ENCODE assay signal across 8 mouse cellular contexts in the genomic region with DNA sequence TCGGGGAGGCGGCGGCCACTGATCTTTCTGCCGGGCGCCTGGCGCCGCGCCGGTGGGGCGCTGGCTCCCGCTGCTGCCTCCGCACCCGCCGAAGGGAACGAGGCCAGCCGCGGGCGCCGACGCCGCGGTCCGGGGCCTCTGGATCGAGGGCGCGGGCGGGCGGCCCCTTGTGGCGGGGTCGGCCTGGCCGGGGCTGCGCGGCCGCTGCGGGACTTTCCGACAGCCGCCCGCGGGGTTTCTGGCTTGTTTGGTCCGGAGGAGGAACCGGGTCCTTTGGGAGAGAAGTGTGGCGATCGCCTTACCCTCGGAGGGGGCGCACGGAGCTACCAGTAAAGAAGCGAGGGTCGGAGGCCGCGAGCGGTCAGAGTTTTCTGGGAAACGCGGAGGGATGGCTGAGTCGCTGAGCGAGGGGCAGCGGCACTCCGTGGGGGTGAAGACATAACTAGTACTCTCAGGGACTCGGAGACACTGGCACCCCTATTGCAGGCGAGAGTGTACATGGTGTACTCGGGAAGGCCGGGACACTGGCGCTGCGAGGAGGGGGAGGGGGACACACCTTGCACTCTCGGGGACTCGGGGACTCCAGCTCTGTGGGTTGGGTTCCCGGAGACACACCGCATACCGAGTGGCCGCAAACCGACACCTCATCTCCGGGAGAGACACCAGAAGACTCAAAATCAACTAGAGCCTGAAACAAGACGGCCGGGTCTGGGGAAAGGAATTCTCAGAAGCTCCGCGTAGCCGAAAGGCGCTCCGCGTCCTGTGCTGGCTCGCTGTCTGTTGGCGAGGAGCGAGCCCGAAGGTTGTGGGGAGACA. TPM values are rescaled to one million over a fixed set of nuclear protein-coding genes. Genes with fewer than 3 reads are reported as not detected.
DNase-seq lines count a peak whose midpoint lies in the region; ATAC-seq and TF ChIP-seq lines count a peak whose summit lies in the region.

No protein-coding gene starts in this region.

- no peaks in the 10 kb centered on the region for H3K9me3 ChIP-seq in heart, embryonic 11.5 days (replicated peaks; ENCODE audit: control insufficient read depth, low read length)
- no peaks in the 10 kb centered on the region for H3K9me3 ChIP-seq in kidney, embryonic 16.5 days (ENCODE audit: low read length)
- H3K9me3 ChIP-seq in liver, embryonic 12.5 days (replicated peaks): no peaks in the 10 kb centered on the region

- WGBS in heart, embryonic 11.5 days (ENCODE audit: insufficient replicate concordance): under 1% methylated on average over 78 of the region's 83 CpGs
- WGBS in kidney, embryonic 16.5 days: under 1% methylated on average over 78 of the region's 83 CpGs
- under 1% methylated on average over 83 of the region's 83 CpGs for WGBS in liver, embryonic 12.5 days (ENCODE audit: insufficient replicate concordance)

- peak overlapping the region; percentile 84 for H3K4me3 ChIP-seq in heart, embryonic 11.5 days (ENCODE audit: low read depth, low read length)
- peak overlapping the region; percentile 78 for H3K4me3 ChIP-seq in kidney, embryonic 16.5 days (ENCODE audit: low read length)
- peak overlapping the region; percentile 98 for H3K4me3 ChIP-seq in liver, embryonic 12.5 days
- peak overlapping the region; percentile 96 for H3K4me3 ChIP-seq in myocyte

- peak; percentile 69 for DNase-seq in A20 (ENCODE audit: low read depth, low spot score)
- DNase-seq in adrenal gland, postnatal 4 days (ENCODE audit: low spot score in 2 of 2): peak; percentile 14 to 29
- DNase-seq in spleen, postnatal 4 days (ENCODE audit: low spot score in 2 of 2): peak; percentile 66 to 87

- peak; percentile 44 for ATAC-seq in erythroblast, adult 5-6 weeks (replicated peaks; ENCODE audit: low FRiP score, poor library complexity, severe bottlenecking)
- ATAC-seq in heart, embryonic 11.5 days (replicated peaks; ENCODE audit: insufficient number of reproducible peaks, low FRiP score, low TSS enrichment): peak; percentile 68
- peak; percentile 77 for ATAC-seq in kidney, embryonic 16.5 days (ENCODE audit: low FRiP score, low TSS enrichment)
- peak; percentile 14 for ATAC-seq in liver, embryonic 12.5 days

- H3K36me3 ChIP-seq in heart, embryonic 11.5 days (ENCODE audit: control insufficient read depth, insufficient read depth, low read length): no peaks in the 10 kb centered on the region
- no peaks in the 10 kb centered on the region for H3K36me3 ChIP-seq in kidney, embryonic 16.5 days (ENCODE audit: insufficient read depth, low read length)
- peaks cover 24% of the 10 kb centered on the region for H3K36me3 ChIP-seq in liver, embryonic 12.5 days
- H3K36me3 ChIP-seq in myocyte (ENCODE audit: control insufficient read depth, insufficient read depth): no peaks in the 10 kb centered on the region

- H3K79me2 ChIP-seq in myocyte (ENCODE audit: control insufficient read depth, insufficient read depth): peaks cover 28% of the 10 kb centered on the region

- H3K9ac ChIP-seq in heart, embryonic 11.5 days (ENCODE audit: low read depth, low read length): peak overlapping the region; percentile 87
- peak overlapping the region; percentile 78 for H3K9ac ChIP-seq in kidney, embryonic 16.5 days (replicated peaks; ENCODE audit: low read length)
- peak overlapping the region; percentile 99 for H3K9ac ChIP-seq in liver, embryonic 12.5 days

- peak; percentile 9 for TF ChIP-seq POLR2A in myocyte (IDR thresholded peaks at IDR 0.05; ENCODE audit: insufficient read length, low read depth)

- peak overlapping the region; percentile 56 for H3K4me2 ChIP-seq in heart, embryonic 11.5 days
- peak overlapping the region; percentile 73 for H3K4me2 ChIP-seq in kidney, embryonic 16.5 days (replicated peaks; ENCODE audit: low read depth, low read length)
- H3K4me2 ChIP-seq in liver, embryonic 12.5 days: peak overlapping the region; percentile 80
- H3K4me2 ChIP-seq in myocyte (ENCODE audit: low read depth): peak overlapping the region; percentile 84

- peak overlapping the region; percentile 76 for H3K27ac ChIP-seq in heart, embryonic 11.5 days (ENCODE audit: low read depth, low read length)
- peak overlapping the region; percentile 48 for H3K27ac ChIP-seq in kidney, embryonic 16.5 days (ENCODE audit: low read length)
- peak overlapping the region; percentile 95 for H3K27ac ChIP-seq in liver, embryonic 12.5 days

- peak overlapping the region; percentile 90 for H3ac ChIP-seq in myocyte (ENCODE audit: control insufficient read depth, insufficient read length)

- peaks cover 3% of the 10 kb centered on the region; the same call in 1 of the 2 replicates for H3K4me1 ChIP-seq in heart, embryonic 11.5 days (ENCODE audit: control insufficient read depth, insufficient read depth, low read length)
- H3K4me1 ChIP-seq in kidney, embryonic 16.5 days (ENCODE audit: insufficient read depth, low read length): peaks cover 9% of the 10 kb centered on the region; the same call in 1 of the 2 replicates
- H3K4me1 ChIP-seq in liver, embryonic 12.5 days: peaks cover 41% of the 10 kb centered on the region

- H3K27me3 ChIP-seq in heart, embryonic 11.5 days (ENCODE audit: control insufficient read depth, insufficient read depth, low read length): no peaks in the 10 kb centered on the region
- no peaks in the 10 kb centered on the region for H3K27me3 ChIP-seq in kidney, embryonic 16.5 days (ENCODE audit: insufficient read depth, low read length)
- H3K27me3 ChIP-seq in liver, embryonic 12.5 days (replicated peaks): no peaks in the 10 kb centered on the region
- no peaks in the 10 kb centered on the region for H3K27me3 ChIP-seq in myocyte (ENCODE audit: control insufficient read depth, insufficient read depth, insufficient read length)

TF ChIP-seq in myocyte, 11 proteins besides CTCF, POLR2A, EP300 and RAD21:
- TF ChIP-seq MYOD1 (IDR thresholded peaks at IDR 0.05; ENCODE audit: control insufficient read depth in 1 of 3, insufficient read length in 2 of 3, low read depth in 2 of 3): no peak
- TF ChIP-seq MYOG (IDR thresholded peaks at IDR 0.05; ENCODE audit: control insufficient read depth in 1 of 3, insufficient read depth in 1 of 3, insufficient read length in 2 of 3, low read depth in 2 of 3): peak in 1 of 3 experiments; percentile 4

RNA-seq across cellular contexts. Expression of a gene that starts 1.5 kb away (rescaled TPM):
- total RNA-seq in adrenal gland, postnatal 4 days (2021): 10 to 100 TPM; 27.7 to 29.4 TPM
- total RNA-seq in erythroblast, adult 5-6 weeks (2015; ENCODE audit: low replicate concordance): 59.4 and 99.9 TPM in 2 replicates
- total RNA-seq in erythroblast, adult 5-6 weeks (2017; ENCODE audit: low replicate concordance): 60.4 and 93.9 TPM in 2 replicates
- polyA plus RNA-seq in heart, embryonic 11.5 days (2014; fragmentation: Nextera tagmentation; extraction: Ambion mirVana): 8.2 and 10.4 TPM in 2 replicates
- polyA plus RNA-seq in kidney, embryonic 16.5 days (2015; fragmentation: Nextera tagmentation; extraction: Ambion mirVana): 4.2 and 5.1 TPM in 2 replicates
- 59.6 and 66.2 TPM in 2 replicates for polyA plus RNA-seq in liver, embryonic 12.5 days (2016; fragmentation: Nextera tagmentation; extraction: Ambion mirVana)
- 5.1 TPM for polyA plus RNA-seq in myocyte (2012; fragmentation: generic; extraction: Trizol)

Comparison
In these comparisons a context has a peak if more than half of its experiments do, and no peak if none do; other contexts are left out.
1. Peak in every context shown above with its lines: DNase-seq, ATAC-seq, H3K4me3 ChIP-seq and H3K27ac ChIP-seq.
2. DNase-seq: peak in every context shown above with its lines; median percentile 76 in spleen, postnatal 4 days; 69 in A20; 22 in adrenal gland, postnatal 4 days.
3. ATAC-seq: peak in every context shown above with its lines; median percentile 77 in kidney, embryonic 16.5 days; 68 in heart, embryonic 11.5 days; 44 in erythroblast, adult 5-6 weeks; 14 in liver, embryonic 12.5 days.